Mouse (Mus musculus) ES-E14 (cell line): ENCODE results near the gene Tnr. TPM values are rescaled to one million over a fixed set of nuclear protein-coding genes. Genes with fewer than 3 reads are reported as not detected.

Source experiments
- DNase-seq: peaks from one replicate; pipeline ENCODE4 v3.0.0-alpha.2; 2013; ENCODE audit warnings: low read depth, low spot score
- H3K27ac ChIP-seq: 2 replicates; pipeline ENCODE4 v1.5.1; 2012; ENCODE audit warnings: low read depth, mild to moderate bottlenecking, low read length, moderate library complexity, mixed read lengths; ENCODE audit not compliant: poor library complexity, insufficient read depth, severe bottlenecking
- H3K36me3 ChIP-seq: 2 replicates; pipeline ENCODE4 v1.6.1; 2012; ENCODE audit warnings: mild to moderate bottlenecking, low read length, moderate library complexity, mixed read lengths; ENCODE audit not compliant: control insufficient read depth, poor library complexity, insufficient read depth, severe bottlenecking
- H3K4me1 ChIP-seq, 2 experiments: fragments of 150-350 bp in 1 of 2; sonication (generic) in 1 of 2; 2 replicates each; pipeline ENCODE4 v1.6.1; 2012; ENCODE audit warnings: low read length in 2 of 2, mild to moderate bottlenecking in 1 of 2, mixed read lengths in 1 of 2; ENCODE audit not compliant: control insufficient read depth in 2 of 2, insufficient read depth in 2 of 2, poor library complexity in 1 of 2
- H3K4me3 ChIP-seq, 2 experiments: fragments of 150-350 bp in 1 of 2; sonication (generic) in 1 of 2; 2 replicates each; pipeline ENCODE4 v1.5.1; 2012; ENCODE audit warnings: low read length in 2 of 2, low read depth in 1 of 2, mild to moderate bottlenecking in 1 of 2, mixed read lengths in 1 of 2; ENCODE audit not compliant: insufficient read depth in 1 of 2, poor library complexity in 1 of 2, severe bottlenecking in 1 of 2
- H3K9ac ChIP-seq: 2 replicates; pipeline ENCODE4 v1.6.1; 2012; ENCODE audit warnings: low read depth, mild to moderate bottlenecking, low read length, mixed read lengths; ENCODE audit not compliant: poor library complexity, insufficient read depth, severe bottlenecking
- H3K9me3 ChIP-seq: fragments of 150-350 bp; sonication (generic); 2 replicates; pipeline ENCODE4 v1.6.1; 2012; ENCODE audit warnings: low read depth, mild to moderate bottlenecking, low read length; ENCODE audit not compliant: control insufficient read depth, insufficient read depth
- CHD2 ChIP-seq: IDR thresholded peaks from 2 replicates; pipeline ENCODE4 v1.6.1; 2014; ENCODE audit warnings: mild to moderate bottlenecking, low read depth, low read length, inconsistent platforms
- HCFC1 ChIP-seq: IDR thresholded peaks from 2 replicates; pipeline ENCODE4 v1.6.1; 2012; ENCODE audit warnings: low read length, inconsistent platforms, borderline replicate concordance; ENCODE audit not compliant: insufficient read depth
- MAFK ChIP-seq: IDR thresholded peaks from 2 replicates; pipeline ENCODE4 v1.6.1; 2014; ENCODE audit warnings: mild to moderate bottlenecking, low read depth, low read length, inconsistent platforms; ENCODE audit not compliant: insufficient read depth
- ZC3H11A ChIP-seq: IDR thresholded peaks from 2 replicates; pipeline ENCODE4 v1.6.1; 2012; ENCODE audit warnings: low read depth, mild to moderate bottlenecking, inconsistent platforms, low read length, borderline replicate concordance
- ZNF384 ChIP-seq: IDR thresholded peaks from 2 replicates; pipeline ENCODE4 v1.6.1; 2012; ENCODE audit warnings: low read depth, low read length, inconsistent platforms
- in situ Hi-C, 2 experiments: fragments of 600-800 bp; cut with MboI; formaldehyde crosslinking; loops; one replicate each; pipeline ENCODE4 v1.15.1; 2025; ENCODE audit warnings: low sequenced_read_pairs in 2 of 2, inconsistent platforms in 1 of 2; ENCODE audit not compliant: unreplicated experiment in 2 of 2
- total RNA-seq: library from RNA; depleted of rRNA; stranded (reverse); fragments of 300-350 nt; gene quantifications from 2 replicates; pipeline ENCODE4 v1.2.3, GENCODE M21; 2012

The Tnr gene
- total RNA-seq, 1 experiment = not detected

GRCm38 (mm10) chr1:159833646-159834338, 310.2 kb downstream of the Tnr start:
- no peak overlapping the region for H3K27ac ChIP-seq
- no peak for DNase-seq
- H3K4me1 ChIP-seq = peaks cover 0 to 2% of the 10 kb centered on the region in 2 experiments; a peak in 2 of 4 replicates
- no peak overlapping the region for H3K4me3 ChIP-seq
- no peaks in the 10 kb centered on the region for H3K36me3 ChIP-seq
- H3K9ac ChIP-seq = no peak overlapping the region
- H3K9me3 ChIP-seq = no peaks in the 10 kb centered on the region
- TF ChIP-seq MAFK (no peak), HCFC1 (no peak), ZC3H11A (no peak)
- in situ Hi-C loops = no loop called here

GRCm38 (mm10) chr1:159835126-159835525, 311.6 kb downstream of the Tnr start:
- H3K4me1 ChIP-seq = peaks cover 0 to 2% of the 10 kb centered on the region in 2 experiments; a peak in 2 of 4 replicates
- H3K9ac ChIP-seq = no peak overlapping the region
- no peaks in the 10 kb centered on the region for H3K36me3 ChIP-seq
- TF ChIP-seq MAFK (no peak), HCFC1 (no peak)
- H3K9me3 ChIP-seq = no peaks in the 10 kb centered on the region
- peak; percentile 73 for DNase-seq
- H3K4me3 ChIP-seq = no peak overlapping the region
- in situ Hi-C loops = no loop called here
- H3K27ac ChIP-seq = no peak overlapping the region

GRCm38 (mm10) chr1:159840337-159840736, 316.8 kb downstream of the Tnr start:
- no peak overlapping the region for H3K9ac ChIP-seq
- no peak overlapping the region for H3K27ac ChIP-seq
- peaks cover 0 to 1% of the 10 kb centered on the region in 2 experiments; a peak in 2 of 4 replicates for H3K4me1 ChIP-seq
- no peaks in the 10 kb centered on the region for H3K9me3 ChIP-seq
- no peak for TF ChIP-seq ZNF384
- TF ChIP-seq ZC3H11A = no peak
- TF ChIP-seq MAFK = no peak
- no peak for TF ChIP-seq HCFC1
- no peak for TF ChIP-seq CHD2
- DNase-seq = no peak
- H3K36me3 ChIP-seq = no peaks in the 10 kb centered on the region
- H3K4me3 ChIP-seq = no peak overlapping the region
- in situ Hi-C loops = no loop called here

- H3K27ac ChIP-seq = no peak overlapping the region
Observed at GRCm38 (mm10) chr1:159842876-159843275, 319.3 kb downstream of the Tnr start.

GRCm38 (mm10) chr1:159852088-159852487, 328.5 kb downstream of the Tnr start:
- Histone ChIP-seq H3K4me3 (no peak overlapping the region), H3K36me3 (no peaks in the 10 kb centered on the region), H3K9ac (no peak overlapping the region), H3K4me1 (no peaks in the 10 kb centered on the region), H3K27ac (no peak overlapping the region), H3K9me3 (no peaks in the 10 kb centered on the region)
- TF ChIP-seq CHD2 (no peak), MAFK (no peak), ZC3H11A (no peak), ZNF384 (no peak), HCFC1 (no peak)
- DNase-seq = no peak
- in situ Hi-C loops = no loop called here

More at GRCm38 (mm10) chr1:159842876-159843275, 319.3 kb downstream of the Tnr start:
- Histone ChIP-seq H3K4me1 (no peaks in the 10 kb centered on the region), H3K9me3 (no peaks in the 10 kb centered on the region), H3K4me3 (no peak overlapping the region), H3K9ac (no peak overlapping the region), H3K36me3 (no peaks in the 10 kb centered on the region)
- DNase-seq = no peak
- TF ChIP-seq ZC3H11A = no peak
- no peak for TF ChIP-seq MAFK
- TF ChIP-seq CHD2 = no peak
- TF ChIP-seq HCFC1 = no peak
- no peak for TF ChIP-seq ZNF384
- in situ Hi-C loops = no loop called here
